In genomic region chr11:118346395-118347096, GRCm38 (mm10) we compare ENCODE assay signal across 1 mouse cellular context.
TF ChIP-seq lines count a peak whose summit lies in the region.

No protein-coding gene starts in this region.

TF ChIP-seq in MEL, 35 proteins besides CTCF, POLR2A, EP300 and RAD21 (continued from another document):
- no peak for TF ChIP-seq USF1 (IDR thresholded peaks at IDR 0.05; ENCODE audit: low read depth, low read length)
- TF ChIP-seq TAL1 (IDR thresholded peaks at IDR 0.05; ENCODE audit: low read length): no peak
- TF ChIP-seq ZMIZ1 (IDR thresholded peaks at IDR 0.05; ENCODE audit: low read depth, low read length): no peak
- no peak for TF ChIP-seq ZC3H11A (IDR thresholded peaks at IDR 0.05; ENCODE audit: low read depth, low read length)
- TF ChIP-seq POLR2AphosphoS2 (IDR thresholded peaks at IDR 0.05; ENCODE audit: low read length): no peak
- TF ChIP-seq ELF1 (IDR thresholded peaks at IDR 0.05; ENCODE audit: low read depth, low read length): no peak
- no peak for TF ChIP-seq GABPA (IDR thresholded peaks at IDR 0.05; ENCODE audit: low read depth, low read length)
- TF ChIP-seq MYC (IDR thresholded peaks at IDR 0.05; ENCODE audit: low read depth, low read length): no peak
- no peak for TF ChIP-seq SIN3A (IDR thresholded peaks at IDR 0.05; ENCODE audit: low read length)
- no peak for TF ChIP-seq POLR2AphosphoS5 (IDR thresholded peaks at IDR 0.05; ENCODE audit: borderline replicate concordance, low read depth, low read length)
